Mouse (Mus musculus) adipocyte (in vitro differentiated cells): ENCODE data around the gene Prox1.

Source experiments
- DNase-seq: peaks from one replicate; pipeline ENCODE4 v3.0.0-alpha.2; 2016; ENCODE audit warnings: low spot score

Prox1 gene

DNA sequence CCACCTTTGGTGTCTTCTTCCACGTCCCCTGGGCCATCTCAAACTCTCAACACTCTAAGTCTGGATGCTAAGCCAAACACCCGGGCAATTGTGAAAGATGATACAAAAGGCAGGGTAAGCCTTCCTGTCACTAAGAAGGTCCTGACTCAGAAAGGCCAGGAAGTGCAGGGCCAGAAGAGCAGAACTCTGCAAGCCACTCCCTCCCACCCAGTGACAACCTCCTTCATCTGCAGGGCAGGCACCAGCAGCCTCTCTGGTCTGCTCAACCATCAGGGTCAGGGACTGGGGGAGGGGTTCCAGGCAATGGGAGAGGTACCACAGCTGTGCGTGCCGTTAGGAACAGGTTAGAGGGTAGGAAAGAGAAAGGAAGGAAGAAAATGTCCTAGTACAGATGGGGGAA lies 27.9 kb downstream of the Prox1 start:
- DNase-seq = no peak

DNA sequence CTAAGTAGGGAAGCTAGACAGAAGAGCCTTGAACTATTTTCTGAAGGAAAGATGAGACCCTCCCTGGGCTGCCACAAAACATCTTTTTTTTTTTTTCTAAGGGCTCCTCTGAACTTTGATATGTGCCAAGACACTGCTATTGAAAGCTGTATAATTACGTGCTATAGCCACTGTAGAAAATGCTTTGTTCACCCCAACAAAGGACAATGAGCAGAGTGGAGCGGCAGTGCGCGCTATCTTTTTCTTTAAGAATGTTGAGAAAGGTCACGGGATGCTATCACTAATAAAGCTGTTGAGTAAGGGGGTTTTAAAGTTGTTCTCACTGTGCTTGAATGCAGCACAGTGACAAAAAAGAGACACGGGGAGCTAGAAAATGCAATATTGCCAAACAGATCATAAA lies 30.0 kb downstream of the Prox1 start:
- no peak for DNase-seq

DNA sequence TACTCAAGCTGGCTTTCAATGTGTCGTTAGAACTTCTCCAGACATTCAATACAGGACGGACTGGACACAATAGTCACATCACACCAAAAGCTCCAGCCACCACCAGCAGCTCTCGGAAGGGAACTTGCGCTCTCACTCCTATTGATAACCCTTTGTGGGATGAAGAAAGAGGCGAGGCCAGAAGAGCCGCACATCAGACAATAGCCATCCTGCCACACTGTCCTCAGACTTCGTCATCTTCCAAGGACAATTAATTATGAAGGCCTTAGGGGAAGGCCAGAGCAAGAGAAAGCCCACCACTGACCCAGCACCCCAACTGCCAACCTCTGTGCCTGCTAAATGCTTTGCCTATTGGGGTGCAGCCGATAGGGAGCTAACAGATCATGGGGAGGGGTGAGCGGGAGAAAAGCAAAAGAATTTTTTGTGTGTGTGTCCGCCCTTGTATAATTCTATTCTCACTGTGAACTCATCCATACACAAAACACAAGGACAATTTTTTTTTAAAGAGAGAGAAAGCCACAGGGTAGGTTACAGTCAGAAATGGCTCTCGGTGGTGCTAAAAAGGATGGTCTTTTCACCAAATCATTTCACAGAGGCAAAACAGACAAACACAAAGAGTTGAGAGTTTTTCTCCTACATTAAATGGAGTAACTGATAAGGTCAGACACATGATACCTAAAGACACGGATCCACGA lies 30.7 kb downstream of the Prox1 start:
- DNase-seq = no peak

DNA sequence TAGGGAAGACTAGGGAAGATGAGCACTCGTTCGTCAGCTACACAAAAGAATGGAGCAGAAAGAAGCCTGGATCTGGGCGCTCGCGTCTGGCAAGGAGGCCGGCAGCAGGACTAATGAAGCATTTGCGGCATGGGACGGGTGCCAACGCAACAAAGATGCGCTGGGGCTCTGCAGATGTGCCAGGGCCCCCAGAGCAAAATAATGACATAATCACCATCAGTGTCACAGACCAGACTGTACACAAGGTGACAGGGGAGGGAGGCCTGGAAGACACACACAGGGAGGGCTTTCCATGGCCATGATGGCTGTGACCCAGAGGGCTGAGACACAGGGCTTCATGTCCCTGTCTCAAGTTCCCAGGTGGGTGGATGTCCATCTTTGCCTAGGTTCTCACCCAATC lies 32.6 kb downstream of the Prox1 start:
- DNase-seq = no peak

DNA sequence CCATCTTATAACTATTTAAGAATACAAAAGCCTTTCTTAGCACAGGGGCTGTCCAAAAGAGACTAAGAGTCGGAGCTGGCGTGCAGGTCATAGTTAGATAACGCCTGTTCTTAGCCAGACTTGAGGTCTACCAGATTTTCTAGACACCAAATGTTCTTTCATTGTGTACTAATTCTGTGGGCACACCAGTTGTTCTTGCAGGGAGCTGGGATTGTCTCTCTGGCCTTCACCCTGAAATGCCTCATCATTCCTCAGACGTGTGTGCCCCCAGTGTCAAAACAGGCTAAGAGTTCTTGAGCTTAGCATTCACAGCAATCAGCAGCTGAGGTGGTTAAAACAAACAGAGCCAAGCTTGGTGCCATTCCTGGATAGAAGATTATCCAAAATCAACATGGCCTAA lies 37.6 kb downstream of the Prox1 start:
- DNase-seq = no peak

DNA sequence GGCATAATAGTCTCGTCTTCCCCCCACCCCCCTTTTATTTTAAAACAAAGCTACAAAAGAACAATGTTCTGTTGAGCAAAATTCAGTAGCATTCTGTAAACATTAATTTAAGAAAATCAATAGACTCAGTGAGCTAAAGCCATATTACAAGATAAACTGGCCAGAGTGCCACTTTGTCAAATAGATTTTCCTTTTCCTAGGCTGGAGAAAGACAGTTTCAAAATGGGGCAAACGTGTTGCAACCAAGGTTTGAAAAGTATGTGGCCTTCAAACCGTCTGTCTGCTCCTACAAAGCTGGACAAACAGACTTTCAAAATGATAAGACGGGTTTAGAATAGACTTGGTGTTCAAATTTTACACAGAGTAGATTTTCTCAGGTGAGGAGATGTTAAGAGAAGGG lies 39.6 kb downstream of the Prox1 start:
- no peak for DNase-seq

DNA sequence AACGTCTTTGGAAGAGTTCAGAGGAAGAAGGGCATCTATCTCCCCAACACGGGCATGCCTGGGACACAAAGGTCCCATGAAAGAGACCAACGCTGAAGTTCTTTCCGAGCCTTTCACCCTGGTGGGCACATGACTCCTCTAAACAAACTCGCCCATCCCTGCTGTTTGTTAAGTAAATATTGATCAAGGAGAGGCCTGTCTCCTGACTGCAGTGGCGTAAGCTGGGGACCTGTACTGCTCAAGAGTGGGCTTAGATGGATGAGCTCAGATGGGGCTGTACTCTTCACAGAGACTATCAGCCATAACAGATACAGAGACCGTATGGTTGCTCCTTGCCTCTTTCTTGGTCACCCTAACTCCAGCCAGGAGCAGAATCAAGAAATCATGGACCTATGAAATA lies 41.0 kb downstream of the Prox1 start:
- DNase-seq = no peak

DNA sequence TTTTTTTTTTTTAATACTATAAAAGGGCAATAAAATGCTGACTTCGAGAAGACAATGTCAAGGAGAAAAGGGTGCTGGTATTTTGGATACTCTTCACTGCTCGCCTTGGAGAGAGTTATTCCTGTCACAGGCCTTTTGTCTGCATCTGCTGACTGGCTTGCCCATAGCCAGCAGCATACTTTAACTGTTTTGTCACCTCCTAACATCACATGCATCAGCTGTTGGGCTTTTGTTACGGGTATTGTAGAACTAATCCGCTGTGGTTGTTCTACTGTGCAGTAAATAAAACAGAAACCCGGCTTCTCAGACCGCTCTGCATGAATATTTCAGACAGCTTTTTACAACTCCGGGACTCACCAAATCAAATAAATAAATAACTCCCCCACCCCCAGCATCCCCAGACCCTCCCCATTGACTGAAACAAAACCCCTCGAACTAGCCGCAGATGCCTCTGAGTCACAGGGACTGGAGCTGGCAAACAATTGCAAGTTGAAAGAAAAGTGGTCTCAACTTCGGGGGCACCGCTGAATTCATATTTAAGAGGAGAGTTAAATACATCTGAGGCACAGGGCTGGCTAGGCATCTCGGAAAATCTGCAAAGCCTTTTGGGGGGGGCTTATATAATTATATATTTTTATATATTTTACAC lies 41.7 kb downstream of the Prox1 start:
- DNase-seq = no peak

DNA sequence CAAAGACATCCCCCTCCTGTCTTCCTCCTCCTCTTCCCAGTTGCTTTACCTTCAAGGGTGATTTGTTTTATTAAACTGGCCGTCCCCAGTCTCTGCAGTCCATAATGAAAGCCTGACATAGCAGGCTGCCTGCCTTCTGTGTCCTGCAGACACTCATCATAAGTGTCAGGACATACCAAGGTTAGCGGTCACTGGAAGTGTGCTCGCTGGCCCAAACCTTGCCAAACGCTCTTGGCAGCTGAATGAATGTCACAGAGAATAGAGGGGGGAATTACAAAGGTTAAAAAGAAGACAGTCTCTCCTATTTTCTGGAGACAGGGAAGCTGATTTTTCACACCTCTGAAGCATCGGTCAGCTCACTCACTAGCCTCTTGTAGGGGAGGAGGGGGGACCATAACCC lies 42.6 kb downstream of the Prox1 start:
- no peak for DNase-seq

DNA sequence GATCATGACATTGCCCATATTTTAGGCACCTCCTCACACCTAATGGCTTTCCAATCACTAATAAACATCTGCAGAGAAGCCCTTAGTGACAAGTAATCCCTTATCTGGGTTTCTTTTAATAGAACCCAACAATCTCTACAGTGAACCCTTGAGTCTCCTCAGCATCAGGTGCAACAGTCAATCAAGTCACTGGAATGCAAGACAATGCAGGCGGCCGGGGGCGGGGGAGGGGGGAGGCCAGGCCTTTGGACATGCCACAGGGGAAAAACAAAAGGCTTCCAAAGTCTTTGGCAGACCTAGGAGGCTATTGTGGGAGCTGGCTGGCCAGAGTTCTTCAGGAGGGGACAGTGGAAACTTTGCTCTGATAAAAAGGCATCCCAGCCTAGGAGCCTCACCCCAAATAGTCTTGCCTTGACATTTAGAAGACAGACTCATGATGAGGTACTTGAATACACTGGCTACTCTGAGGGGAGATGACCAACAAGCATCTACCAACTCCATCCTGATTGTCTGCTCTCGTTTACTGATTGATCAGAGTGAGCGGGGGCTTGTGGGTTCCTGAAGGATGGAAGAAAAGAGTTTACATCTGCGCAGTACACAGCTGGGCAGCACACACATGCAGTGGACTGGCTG lies 43.2 kb downstream of the Prox1 start:
- DNase-seq = no peak

DNA sequence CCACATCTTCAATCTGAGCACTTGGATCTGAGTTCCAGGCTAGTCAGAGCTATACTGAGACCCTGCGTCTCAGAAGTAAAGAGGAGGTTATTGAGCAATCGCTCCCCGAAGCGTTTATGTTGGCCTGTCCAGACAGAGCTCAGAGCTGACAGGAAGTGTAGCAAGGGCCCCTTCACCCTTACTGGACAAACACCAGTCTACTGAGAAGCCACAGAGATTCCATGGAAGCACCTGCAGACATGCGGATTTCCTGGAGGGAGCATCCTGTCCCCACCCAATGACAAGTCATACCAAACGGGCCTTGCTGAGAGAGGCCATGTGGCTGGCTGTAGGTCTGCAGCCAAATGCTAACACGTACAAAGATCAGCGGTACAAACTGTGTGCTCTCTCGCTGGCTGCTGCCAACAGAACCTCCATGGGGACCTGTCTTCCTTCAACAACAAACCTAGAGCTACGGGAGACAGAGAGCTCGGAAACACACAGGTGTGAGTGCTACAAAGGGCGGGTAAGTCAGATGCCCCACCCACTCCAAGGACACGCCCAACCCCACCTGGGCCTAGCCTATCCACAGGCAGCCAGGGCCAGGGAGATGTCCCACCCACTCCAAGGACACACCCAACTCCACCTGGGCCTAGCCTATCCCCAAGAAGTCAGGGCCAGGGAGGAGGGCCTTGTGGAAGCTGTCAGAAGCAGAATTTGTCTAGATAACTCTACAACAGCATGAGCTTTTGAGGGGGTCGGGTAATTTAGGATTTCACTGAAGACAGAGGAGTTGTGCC lies 45.4 kb downstream of the Prox1 start:
- no peak for DNase-seq

DNA sequence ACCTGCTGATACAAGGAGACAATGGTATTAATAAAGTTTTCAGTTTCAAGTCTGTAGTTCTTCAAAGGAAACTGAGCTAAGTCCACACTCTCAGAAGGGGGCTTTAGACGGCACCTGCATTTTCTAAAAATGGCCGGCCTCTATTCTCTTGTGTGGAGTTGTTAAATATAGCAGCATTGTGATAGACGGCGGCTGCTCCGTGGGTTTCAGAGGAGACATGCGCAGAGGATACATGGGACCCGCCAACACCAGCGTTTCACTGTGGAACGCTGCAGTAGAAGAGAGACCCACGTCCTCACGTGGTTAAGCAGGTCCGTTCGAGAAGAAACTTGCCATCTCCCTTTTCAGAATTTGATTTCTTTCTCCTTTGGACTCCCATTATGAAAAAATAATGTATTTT lies 47.1 kb downstream of the Prox1 start:
- no peak for DNase-seq

DNA sequence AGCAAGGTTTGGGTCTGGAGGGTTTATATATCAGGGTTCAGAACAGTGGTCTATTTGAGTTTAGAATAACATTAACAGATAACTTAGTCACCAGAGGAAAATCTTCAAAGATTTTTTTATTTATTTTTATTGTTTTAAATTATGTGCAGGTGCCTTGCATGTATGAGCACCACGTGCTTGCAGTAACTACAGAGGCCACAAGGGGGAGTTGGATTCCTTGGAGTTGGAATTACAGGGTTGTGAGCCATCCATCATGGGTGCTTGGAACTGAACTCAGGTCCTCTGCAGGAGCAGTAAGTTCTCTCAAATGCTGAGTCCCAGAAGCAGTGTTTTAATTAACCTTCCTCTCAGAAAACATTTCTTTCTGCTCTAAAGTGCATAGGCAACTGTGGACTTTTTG lies 54.5 kb downstream of the Prox1 start:
- DNase-seq = no peak

DNA sequence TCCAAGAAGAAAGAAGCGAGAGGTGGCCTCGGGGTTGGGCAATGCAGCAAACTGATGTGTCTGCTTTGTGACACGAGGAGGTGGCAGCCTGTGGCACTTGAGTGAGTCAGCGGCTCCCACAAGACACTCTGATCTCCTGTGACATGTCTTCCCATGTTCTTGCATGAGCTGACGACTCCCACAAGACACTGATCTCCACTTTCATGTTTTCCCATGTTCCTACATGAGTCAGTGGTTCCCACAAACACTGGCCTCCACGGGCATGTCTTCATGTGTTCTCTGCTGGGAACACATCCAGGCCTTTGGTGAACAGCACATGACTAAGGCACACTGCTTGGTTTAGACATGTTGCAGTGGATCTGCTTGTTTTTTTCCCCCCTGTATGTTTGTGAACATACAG lies 58.8 kb downstream of the Prox1 start:
- DNase-seq = no peak

DNA sequence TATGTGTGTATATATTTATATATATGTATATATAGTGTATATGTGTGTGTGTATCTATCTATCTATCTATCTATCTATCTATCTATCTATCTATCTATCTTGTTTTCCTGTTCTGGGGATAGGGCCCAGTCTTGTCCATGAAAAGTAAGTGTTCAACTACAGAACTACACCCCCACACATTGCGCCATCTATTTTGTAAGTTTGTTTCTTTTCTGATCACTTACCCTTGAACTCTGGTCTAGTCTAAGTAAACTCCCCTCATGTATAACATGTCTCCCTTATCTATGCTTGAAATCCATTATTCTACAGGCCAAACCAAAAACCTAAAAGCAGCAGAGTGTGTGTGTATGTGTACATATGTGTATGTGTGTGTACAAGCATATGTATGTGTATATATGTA lies 62.9 kb downstream of the Prox1 start:
- no peak for DNase-seq

DNA sequence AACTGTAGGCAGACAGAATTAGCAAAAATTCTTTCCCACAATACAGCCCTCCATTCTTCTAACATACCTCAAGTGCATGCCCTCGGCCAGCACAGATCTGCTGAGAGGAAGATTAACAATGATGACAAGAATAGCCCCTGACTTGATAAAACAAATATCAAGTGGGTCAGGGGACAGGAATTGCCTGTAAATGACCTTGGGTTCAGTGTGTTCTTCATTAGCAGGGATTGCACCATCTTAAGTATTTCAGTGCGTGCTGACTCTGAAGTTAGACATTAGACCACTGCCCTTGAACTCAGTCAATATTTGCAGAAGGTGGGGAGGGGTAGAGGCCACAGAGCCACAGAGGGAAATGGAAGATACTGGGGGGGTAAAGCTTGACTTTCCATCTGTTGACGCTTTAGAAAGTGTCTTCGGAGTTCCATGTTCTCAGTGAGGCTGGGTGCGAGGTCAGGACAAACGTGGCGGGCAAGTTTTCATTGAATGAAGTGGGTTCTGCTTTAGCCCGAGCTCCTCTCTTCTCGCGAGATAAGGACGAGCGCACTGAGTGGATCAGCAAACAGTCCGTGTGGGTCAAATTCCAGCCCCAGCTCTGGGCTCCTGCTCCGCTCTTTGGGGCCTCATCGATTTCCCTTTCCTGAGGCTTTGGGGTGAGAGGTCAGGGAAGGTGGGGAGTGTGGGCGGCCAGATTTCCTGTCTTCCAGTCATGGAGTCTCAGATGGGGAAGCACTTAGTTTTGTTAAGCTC lies 63.7 kb downstream of the Prox1 start:
- DNase-seq = no peak

DNA sequence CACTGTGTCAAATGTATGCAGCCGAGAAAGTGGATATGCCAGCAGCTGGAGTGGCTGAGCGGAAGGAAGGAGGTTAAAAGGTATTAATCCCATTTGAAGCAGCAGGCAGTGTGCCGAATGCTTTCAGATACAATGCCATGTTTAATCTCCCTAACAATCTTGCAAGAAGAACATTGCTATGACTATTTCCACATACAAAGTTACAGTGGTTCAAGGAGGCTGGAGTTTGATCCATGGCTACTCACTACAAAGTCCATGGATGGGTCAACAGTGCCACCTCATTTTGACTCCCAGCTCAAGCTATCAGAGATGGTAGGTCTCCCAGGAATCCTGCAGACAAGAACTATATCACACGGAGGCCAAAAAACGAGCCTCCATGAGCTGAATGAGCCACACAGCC lies 64.5 kb downstream of the Prox1 start:
- no peak for DNase-seq

DNA sequence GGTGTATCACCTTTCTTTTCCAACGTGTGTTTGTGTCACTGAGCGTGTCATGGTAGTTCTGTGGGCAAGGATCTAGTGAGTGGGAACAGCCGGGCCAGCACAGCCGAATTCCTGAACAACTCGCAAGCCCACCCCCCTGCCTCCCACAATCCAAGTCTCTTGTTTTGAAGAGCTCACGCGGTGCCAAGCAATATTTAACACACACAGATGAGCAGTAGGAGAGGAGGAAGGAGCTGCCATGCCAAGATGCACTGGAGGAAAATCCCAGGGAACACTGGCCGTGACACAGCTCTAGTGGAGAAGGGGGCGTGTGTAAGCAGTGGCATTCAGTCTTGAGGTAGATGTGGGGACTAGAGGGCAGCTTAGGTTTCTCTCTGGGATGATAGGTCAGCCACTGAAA lies 77.2 kb downstream of the Prox1 start:
- DNase-seq = no peak

DNA sequence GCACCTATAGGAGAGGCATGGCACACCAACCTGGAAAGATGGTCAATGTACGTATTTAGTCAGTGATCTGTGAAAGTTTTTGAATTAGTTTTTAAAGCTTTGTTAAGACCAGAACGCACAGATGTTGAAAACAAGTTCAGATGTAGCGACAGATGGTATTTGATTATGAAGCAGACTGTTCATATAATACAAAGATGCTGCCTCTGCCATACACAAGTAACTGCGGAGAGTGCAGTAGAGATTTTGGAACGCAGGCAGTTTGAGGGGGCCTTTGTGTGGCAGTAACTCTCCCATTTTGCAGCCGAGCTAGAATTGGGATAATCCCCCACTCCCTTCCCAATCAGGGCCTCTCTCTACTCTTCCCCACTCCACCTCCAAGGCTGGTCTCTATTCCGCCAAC lies 78.4 kb downstream of the Prox1 start:
- no peak for DNase-seq

DNA sequence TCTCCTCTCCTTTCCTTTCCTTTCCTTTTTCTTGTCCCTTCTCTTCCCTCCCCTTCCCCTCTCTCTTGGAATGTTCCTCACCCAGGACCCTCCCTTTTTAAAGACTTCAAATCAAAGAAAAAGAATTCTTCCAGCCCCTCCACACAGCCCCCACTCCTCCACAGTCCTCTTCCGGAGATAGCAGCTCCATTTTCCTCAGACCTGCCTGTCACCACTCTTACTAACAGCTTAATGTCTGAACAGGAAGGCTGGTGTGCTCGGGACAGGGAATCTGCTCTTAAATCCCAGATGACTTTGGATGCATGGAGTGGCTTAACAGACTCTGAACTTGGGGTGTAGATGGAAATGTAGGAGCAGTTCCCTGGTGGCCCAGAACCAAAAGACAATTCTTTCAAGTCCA lies 81.6 kb downstream of the Prox1 start:
- no peak for DNase-seq

DNA sequence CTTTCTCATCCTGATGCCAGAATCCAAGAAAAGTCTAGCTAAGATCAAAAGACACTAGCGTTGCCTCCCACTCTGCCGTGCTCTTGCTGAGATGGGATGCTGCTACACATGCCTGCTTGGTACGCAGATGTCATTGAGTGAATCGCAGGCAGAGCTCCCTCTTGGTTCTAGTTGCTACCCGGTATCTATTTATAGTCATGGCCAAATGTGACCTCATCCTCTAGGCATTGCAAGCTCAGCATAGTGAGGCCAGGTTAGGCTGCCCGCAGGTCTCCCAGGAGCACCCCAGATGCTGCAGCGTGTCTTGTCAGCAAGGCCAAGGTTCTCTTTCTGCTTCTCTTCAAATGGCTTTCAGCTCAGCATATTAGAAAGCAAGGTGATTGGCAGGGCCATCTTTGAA lies 84.8 kb downstream of the Prox1 start:
- no peak for DNase-seq

DNA sequence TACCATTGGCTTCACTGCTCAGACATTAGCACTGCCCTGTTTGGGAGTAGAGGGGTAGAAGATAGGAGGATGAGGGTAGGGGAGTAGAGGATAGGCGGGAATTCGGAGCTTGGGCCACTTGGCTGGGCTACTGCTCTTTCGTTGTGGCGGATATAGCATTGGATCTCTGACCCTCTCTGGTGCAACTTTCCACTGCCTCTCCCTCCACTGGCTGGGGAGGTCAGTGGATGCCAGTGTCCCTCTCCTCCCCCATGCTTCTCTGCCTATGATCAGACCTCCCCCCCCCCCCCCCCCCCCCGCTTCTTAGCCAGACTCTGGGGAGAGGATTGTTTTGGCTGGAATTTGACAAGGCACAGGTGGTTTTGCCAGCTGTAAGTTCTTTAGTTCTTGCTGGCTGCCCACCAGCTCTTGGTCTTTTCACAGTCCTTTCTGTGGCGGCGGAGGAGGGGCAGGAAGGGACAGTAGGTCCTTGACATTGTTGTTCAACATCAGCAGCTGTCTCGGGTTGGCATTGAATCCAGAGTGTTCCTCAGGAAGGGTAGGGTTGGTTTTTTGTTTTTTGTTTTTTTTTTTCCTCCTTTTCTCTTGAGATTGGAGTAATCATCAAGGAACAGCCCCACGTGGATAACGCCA lies 90.8 kb downstream of the Prox1 start:
- DNase-seq = no peak
